Mouse (Mus musculus): ENCODE data around the gene Tubgcp6.

The Tubgcp6 gene

GRCm38 (mm10) chr15:89104425-89104824 lies 18.5 kb downstream of the Tubgcp6 start:
- no peak for DNase-seq (ENCODE audit: inconsistent age in 2 of 2, low spot score in 1 of 2)

GRCm38 (mm10) chr15:89103921-89104320 lies 19.0 kb downstream of the Tubgcp6 start:
- DNase-seq (ENCODE audit: inconsistent age in 2 of 2, low spot score in 1 of 2) = no peak

DNA sequence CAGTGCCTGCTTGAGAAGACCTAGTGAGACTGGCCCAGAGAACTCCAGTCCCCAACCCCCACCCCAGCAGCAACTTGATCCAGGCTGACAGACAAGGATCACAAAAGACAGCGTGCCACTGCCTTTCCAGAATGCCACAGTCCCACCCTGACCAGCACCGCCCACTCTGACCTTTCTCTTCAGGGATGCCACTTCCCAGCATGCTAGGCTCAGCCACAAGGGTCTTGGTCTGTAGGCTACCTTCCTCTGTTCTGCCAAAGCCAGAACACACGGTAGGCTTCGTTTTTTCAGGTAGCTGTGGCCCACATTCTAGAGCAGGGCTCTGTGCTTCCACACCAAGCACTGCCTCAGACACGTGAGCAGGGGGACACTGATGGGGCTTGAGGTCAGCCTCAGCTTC lies 20.3 kb downstream of the Tubgcp6 start:
- DNase-seq (ENCODE audit: inconsistent age in 2 of 2, low spot score in 1 of 2) = no peak

- no peak for DNase-seq (ENCODE audit: inconsistent age in 2 of 2, low spot score in 1 of 2)
These were observed 22.1 kb downstream of the Tubgcp6 start for GRCm38 (mm10) chr15:89100823-89101222.

DNA sequence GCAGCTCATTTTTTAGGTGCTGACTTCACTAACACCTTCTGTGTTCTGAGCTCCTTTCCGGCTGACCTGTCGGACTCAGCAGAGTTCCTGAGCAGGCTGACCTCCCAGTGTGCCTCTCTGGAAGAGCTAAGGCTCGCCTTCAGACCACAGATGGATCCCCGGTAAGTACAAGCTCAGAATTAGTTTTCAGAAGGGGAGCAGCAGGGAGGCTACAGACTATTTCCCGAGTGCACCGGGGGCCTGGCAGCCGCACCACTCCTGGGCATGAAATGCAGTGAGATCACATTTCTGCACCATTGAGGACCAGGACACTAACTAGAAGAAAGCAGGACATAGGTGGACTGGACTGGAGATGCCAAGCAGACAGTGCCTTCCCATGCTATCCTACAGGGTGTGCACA lies 24.3 kb downstream of the Tubgcp6 start:
- DNase-seq (ENCODE audit: inconsistent age in 2 of 2, low spot score in 1 of 2) = no peak

DNA sequence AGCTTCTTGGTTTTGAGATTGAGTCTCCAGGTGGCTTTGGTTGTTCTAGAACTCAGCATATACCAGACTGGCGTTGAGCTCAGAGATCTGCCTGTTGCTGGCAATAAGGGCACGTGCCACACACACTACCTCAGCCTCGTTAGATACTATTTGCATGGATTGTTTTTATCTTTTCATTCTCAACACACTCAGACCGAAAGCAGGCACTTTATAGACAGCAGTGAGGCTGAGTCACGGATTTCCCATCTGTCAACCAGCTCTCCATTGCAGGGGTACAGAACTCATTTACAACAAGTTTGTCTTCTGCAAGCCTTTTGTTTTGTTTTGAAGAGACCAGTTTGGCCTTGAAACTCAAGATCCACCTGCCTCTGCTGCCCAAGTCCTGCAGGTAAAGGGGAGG lies 25.5 kb downstream of the Tubgcp6 start:
- no peak for DNase-seq (ENCODE audit: inconsistent age in 2 of 2, low spot score in 1 of 2)

GRCm38 (mm10) chr15:89092181-89092580 lies 30.7 kb downstream of the Tubgcp6 start:
- DNase-seq (ENCODE audit: inconsistent age in 2 of 2, low spot score in 1 of 2) = no peak

DNA sequence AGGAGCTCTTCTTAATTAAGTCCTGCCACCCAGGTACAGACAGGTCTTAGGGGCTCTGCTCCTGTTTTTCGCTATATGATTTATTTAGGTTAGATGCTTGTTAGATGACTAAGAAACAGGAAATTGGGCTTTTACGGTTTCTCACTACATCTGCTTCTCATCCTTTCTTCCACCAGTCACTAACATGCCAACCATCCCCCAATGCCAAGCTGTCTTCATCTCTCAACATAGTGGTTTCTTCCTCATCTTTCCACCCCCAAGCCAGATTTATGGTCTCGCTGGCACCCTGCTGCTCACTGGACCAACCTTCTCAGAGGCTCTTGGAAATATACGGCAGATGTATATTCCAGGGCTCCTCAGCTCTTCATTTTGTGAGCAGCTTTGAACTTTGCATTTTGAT lies 32.2 kb downstream of the Tubgcp6 start:
- no peak for DNase-seq (ENCODE audit: inconsistent age in 2 of 2, low spot score in 1 of 2)

DNA sequence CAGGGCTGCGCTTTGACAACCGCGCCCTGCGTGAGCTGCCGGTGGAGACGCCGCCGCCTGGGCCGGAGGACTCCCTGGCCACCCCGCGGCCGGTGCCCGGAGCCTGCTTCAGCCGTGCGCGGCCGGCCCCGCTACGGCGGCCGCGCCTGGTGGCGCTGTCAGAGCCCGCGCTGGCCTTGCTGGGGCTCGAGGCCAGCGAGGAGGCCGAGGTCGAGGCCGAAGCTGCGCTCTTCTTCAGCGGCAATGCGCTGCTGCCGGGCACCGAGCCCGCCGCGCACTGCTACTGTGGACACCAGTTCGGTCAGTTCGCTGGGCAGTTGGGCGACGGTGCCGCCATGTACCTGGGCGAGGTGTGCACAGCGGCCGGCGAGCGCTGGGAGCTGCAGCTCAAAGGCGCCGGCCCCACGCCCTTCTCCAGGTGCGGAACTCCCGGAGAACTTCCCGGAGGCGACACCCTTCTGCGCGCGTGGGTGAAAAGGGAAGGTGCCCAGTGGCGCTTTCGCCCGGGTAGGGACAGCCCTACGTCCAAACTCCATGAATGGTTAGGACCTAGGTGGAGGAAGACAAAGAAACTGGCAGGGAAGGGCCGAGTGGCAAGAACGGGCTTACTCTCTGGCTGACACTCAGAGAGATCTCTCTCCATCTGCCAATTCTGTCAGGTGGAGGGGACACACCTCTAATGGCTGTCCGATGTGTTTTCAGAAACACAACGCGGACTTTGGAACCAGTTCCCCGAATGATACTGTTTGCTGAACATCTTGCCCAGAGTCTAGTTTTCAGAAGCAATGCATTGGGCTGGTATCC lies 33.5 kb downstream of the Tubgcp6 start:
- DNase-seq (ENCODE audit: inconsistent age in 2 of 2, low spot score in 1 of 2) = no peak

DNA sequence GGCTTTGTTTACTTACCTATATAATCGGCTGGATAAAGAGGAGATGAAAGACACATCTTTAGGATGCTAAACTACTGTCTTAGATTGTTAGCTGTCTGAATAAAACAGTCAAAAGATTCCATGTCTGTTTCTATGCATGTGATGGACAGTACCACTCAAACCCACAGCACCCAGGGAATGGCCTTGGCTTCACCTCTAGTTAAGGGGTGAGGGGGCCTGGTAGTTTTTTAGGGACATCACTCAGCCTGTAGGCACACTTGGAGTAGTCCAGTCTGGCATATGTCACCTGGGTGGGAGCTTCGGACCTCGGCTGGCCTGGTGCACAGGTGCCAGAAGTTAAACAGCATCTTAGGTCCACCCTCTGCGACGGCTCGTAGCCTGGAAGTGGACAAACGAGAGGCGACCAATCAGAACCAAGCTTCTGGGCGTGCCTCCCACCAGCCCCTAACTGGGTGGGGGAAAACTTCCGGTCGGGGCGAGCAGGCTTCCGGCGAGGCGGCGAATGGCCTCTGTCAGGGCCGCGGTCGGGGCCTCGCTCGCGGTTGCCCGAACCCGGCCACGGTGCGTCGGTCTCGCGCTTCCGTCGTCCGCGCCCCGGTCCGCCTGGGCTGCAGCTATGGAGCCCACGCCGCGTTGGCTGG lies 34.2 kb downstream of the Tubgcp6 start, which contains the start of gene Selenoo:
Gene Selenoo, plus strand, starts transcription at position 478 of the 641 bp plus-strand sequence.
- DNase-seq (ENCODE audit: inconsistent age in 2 of 2, low spot score in 1 of 2) = peak; percentile 93 to 97

DNA sequence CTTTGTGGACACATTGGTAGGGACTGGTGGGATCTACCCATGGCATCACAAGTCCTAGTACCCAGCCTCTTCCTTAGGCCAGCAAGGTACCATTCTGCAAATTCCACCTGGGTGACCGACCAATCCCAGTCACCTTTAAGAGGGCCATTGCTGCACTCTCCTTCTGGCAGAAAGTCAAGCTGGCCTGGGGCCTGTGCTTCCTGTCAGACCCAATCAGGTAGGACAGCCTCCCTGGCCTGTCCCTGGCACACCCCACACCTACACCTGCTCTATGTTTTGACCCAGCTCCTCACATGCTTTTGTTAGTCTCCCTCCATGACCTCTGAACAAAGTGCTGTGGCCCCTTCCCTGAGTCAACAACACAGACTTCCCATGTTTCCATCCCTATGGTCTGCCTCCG lies 38.1 kb downstream of the Tubgcp6 start:
- no peak for DNase-seq (ENCODE audit: inconsistent age in 2 of 2, low spot score in 1 of 2)

DNA sequence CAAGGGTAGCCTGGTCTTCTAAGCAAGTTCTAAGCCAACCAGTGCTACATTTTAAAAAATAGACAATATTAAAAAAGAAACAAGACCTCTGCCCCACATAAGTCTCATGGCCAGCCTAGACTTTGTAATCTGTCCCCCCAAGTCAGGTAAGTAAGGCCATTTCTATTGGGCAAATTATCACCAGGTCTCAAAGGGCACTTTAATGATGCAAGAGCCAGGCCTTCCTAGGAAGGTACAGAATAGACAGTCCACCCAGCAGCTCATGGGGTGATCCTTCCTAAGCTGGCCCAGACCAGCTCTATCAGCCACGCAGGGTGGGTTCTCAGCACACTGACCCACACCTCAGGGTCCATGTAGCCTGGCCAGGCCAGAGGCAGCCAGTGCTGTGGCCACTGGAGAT lies 39.0 kb downstream of the Tubgcp6 start:
- no peak for DNase-seq (ENCODE audit: inconsistent age in 2 of 2, low spot score in 1 of 2)

DNA sequence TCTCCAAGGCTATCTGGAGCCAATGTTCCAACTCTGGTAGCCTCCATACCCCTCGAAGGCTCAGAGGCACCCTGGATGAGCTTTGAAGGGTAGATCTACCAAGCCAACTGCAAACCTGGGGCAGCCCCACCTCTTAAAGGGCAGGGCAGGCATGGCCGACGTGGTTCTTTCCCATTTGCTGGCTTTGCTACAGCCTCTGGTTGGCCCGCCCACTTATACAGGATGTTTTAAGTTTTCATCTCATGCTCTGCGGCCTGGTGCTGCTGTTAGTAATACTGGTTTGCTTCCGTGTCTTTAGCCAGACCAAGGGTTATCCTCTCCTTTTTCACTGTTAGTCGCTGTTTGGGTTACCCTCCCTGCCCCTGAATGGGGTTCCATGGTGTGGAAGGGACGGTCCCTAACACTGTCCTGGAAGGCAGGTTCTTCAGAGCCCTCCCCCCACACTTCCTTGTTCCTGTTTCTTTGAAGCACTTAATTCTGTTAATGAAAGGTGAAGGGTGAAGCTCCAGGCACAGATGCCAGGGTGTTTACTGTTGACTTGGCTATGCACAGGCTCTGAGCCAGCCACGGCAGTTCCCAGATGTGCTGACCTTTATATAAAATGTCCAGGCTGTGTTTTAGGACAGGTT lies 44.6 kb downstream of the Tubgcp6 start:
- DNase-seq (ENCODE audit: inconsistent age in 2 of 2, low spot score in 1 of 2) = peak; percentile 51 to 76

- peak; percentile 73 to 89 for DNase-seq (ENCODE audit: inconsistent age in 2 of 2, low spot score in 1 of 2)
These were observed 46.7 kb downstream of the Tubgcp6 start for GRCm38 (mm10) chr15:89076156-89076731.

DNA sequence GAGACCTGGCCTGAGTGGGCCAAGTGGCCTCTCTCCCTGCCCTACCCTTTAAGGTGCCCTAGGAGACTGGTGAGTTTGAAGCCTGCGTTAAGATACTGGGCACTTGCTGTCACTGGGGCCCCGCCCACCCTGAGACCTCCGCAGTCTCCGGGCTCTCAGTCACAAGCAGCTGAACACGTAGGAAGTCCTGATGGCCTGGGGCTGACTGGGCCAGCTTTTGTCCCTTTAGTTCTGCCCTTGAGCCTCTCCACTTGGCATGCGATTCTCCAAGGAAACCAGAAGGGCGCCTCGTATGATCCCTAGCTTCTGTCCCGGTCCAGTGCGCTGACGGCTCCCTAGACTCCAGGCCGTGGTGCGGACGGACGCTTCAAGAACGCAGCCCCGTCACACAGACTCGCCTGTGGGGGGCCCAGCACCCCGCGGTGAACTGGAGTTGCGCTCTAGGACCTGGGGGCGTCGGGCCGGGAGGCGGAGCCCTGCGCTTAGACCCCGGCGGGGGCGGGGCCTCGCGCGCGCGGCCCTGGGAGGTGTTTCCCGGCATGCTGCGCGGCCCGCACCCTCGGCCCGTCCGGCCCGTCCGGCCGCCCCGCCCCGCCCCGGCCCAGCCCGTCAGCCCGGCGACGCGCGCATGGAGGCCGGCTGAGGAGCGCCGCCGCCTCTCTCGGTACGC lies 47.3 kb downstream of the Tubgcp6 start:
- peak; percentile 94 to 97 for DNase-seq (ENCODE audit: inconsistent age in 2 of 2, low spot score in 1 of 2)

DNA sequence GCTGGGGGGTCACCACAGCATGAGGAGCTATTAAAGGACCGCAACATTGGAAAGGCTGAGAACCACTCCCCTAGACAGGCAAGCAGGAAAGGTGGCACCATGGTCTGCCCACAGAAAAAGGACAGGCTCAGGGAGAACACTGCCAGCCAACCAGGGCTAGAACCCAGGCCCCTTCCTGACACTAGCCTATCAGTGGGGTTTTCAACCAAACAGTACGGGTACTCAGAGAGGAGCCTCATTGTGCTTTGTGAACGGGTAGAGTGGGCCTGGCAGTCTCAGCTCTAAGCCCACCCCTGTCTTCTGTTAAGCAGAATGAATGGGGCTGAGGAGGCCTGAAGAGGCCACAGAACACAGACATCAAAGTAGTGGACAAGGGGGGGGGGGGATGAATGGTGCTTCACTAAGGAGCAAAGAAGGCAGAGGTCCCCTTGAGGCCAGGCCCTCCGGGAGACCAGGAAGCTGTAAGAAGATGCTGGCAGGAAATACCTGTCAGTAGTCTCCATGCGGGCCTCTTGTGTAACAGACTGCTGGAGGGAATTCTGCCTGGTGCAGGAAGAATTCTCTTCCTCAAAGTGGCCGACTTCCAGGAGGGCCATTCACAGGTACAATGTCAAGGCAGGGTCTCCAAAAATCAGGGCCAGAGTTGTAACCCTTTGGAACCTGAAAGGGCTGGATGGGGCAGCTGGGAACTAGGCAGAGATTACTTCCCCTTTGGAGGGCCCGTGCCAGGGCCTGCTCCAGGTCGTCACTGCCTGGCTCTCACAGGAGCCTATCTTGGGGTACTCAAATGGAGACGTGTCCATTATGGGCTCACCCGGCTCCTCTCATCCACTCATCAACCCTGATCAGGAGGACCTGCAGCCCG lies 48.1 kb downstream of the Tubgcp6 start, which contains the start of gene Trabd:
Gene Trabd, plus strand, starts transcription at position 512 of the 865 bp plus-strand sequence.
- DNase-seq (ENCODE audit: inconsistent age in 2 of 2, low spot score in 1 of 2) = peak in 1 of 2 experiments; percentile 55

- no peak for DNase-seq (ENCODE audit: inconsistent age in 2 of 2, low spot score in 1 of 2)
These were observed 48.8 kb downstream of the Tubgcp6 start for GRCm38 (mm10) chr15:89073993-89074603.

DNA sequence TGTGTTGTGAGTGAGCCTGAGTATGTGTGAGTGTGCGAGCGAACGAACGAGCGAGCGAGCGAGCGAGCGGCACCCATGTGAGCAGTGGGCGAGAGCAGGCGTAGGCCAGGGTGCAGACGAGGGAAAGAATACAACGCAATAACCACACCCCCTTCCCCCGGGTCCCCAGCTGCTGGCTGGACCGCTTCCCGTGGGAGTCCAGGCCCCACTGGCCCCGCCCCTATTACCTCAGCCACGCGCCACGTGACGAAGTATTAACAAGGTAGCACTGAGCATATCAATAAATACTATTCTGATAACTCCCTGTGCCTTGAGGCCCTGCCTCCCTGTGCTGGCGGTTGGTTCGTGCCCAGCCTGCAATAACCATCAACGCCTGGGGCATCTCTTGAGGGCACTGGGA lies 52.3 kb downstream of the Tubgcp6 start:
- peak in 1 of 2 experiments; percentile 31 for DNase-seq (ENCODE audit: inconsistent age in 2 of 2, low spot score in 1 of 2)

DNA sequence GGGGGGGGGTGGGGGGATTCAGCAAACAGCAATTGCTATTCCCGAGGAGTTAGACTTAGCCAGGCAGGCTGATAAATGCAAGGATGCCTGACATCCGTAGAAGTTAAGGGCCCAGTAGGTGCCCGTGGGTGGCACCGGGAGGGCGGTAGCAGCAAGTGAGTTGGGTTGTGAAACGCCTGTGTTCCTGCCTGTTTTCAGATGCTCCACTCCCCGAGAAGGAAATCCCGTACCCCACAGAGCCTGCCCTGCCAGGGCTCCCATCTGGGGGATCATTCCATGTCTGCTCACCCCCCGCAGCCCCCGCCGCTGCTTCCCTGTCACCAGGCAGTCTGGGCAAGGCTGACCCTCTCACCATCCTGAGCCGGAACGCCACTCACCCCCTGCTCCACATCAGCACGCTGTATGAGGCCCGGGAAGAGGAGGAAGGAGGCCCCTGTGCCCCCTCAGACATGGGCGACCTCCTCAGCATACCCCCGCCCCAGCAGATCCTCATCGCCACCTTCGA lies 53.5 kb downstream of the Tubgcp6 start:
- no peak for DNase-seq (ENCODE audit: inconsistent age in 2 of 2, low spot score in 1 of 2)
